Mouse (Mus musculus) small intestine, adult 2 months (tissue): ENCODE results near the gene Anks4b.

Source experiments
- CTCF ChIP-seq: fragments of 200-500 bp; IDR thresholded peaks from 2 replicates; pipeline ENCODE4 v1.5.1; 2012; ENCODE audit warnings: low read depth, mild to moderate bottlenecking, control low read depth, inconsistent platforms, low read length, moderate library complexity, mixed read lengths; ENCODE audit not compliant: insufficient replicate concordance, insufficient read length; ENCODE audit errors: extremely low read depth
- POLR2A ChIP-seq: fragments of 200-500 bp; IDR thresholded peaks from 2 replicates; pipeline ENCODE4 v1.6.1; 2012; ENCODE audit warnings: low read depth, mild to moderate bottlenecking, control low read depth, inconsistent platforms, low read length, moderate library complexity

DNA sequence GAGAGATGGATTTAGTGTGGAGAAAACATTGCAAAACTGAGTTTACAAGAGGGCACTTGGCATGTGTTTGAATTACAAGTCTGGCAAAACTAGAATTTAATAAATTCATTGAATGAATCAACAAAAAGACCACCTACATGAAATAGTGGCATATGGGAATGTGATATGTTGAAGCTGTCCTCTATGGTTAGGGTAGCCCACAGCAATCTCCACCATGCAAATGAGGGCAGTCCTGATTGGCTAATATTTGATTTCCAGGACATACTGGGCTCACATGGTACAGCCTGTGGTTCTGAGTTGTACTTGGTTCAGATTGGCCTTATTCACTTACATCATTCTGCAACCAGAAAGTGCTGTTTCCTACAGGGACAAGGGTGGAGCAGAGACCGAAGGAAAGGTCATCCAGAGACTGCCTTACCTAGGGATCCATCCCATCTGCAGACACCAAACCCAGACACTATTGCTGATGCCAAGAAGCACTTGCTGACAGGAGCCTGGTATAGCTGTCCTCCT is 1.4 kb upstream of the Anks4b start:
- TF ChIP-seq CTCF, result no peak
- no peak for TF ChIP-seq POLR2A
